Mouse (Mus musculus) limb, embryonic 10.5 days (tissue): ENCODE results near the gene Scrn1. TPM values are rescaled to one million over a fixed set of nuclear protein-coding genes. Genes with fewer than 3 reads are reported as not detected.
A peak's percentile ranks its signal among the peaks of the same experiment; 100 is the strongest.

Experiments used
- DNase-seq: peaks from one replicate; pipeline ENCODE4 v3.0.0-alpha.2; 2017; ENCODE audit warnings: low spot score
- H3K27ac ChIP-seq: fragments of 300-500 bp; sonication (generic); 2 replicates; pipeline ENCODE4 v1.5.1; 2016; ENCODE audit warnings: mild to moderate bottlenecking
- H3K27me3 ChIP-seq: fragments of 300-500 bp; sonication (generic); 2 replicates; pipeline ENCODE4 v1.6.1; 2016; ENCODE audit warnings: low read depth, mild to moderate bottlenecking; ENCODE audit not compliant: poor library complexity, severe bottlenecking
- H3K36me3 ChIP-seq: fragments of 300-500 bp; sonication (generic); 2 replicates; pipeline ENCODE4 v1.6.1; 2016; ENCODE audit warnings: mild to moderate bottlenecking, moderate library complexity
- H3K4me1 ChIP-seq: fragments of 300-500 bp; sonication (generic); 2 replicates; pipeline ENCODE4 v1.6.1; 2016
- H3K4me3 ChIP-seq: fragments of 300-500 bp; sonication (generic); 2 replicates; pipeline ENCODE4 v1.5.1; 2016; ENCODE audit warnings: mild to moderate bottlenecking, moderate library complexity
- H3K9me3 ChIP-seq: fragments of 300-500 bp; sonication (generic); replicated peaks from 2 replicates; pipeline ENCODE4 v1.6.1; 2016; ENCODE audit warnings: mild to moderate bottlenecking
- WGBS: fragments of 180-500 bp; shearing (Covaris S2); methylation state at CpG from one replicate; pipeline ENCODE4 v1.1.7; 2016; 5-methylcytosine and 5-hydroxymethylcytosine counted together
- polyA plus RNA-seq: library from polyadenylated mRNA; unstranded; fragments of >200 nt; fragmentation: Nextera tagmentation; extraction: Ambion mirVana; gene quantifications from 2 replicates; pipeline ENCODE4 v1.2.1, GENCODE M21; 2016

The Scrn1 gene
- polyA plus RNA-seq, 1 experiment from 2014 or later, result 7.8 TPM

GRCm38 (mm10) chr6:54558466-54558865 lies 7.8 kb downstream of the Scrn1 start:
- Histone ChIP-seq H3K27me3 (peaks cover 9% of the 10 kb centered on the region; the same call in 1 of the 2 replicates), H3K4me1 (peaks cover 10% of the 10 kb centered on the region), H3K27ac (no peak overlapping the region), H3K4me3 (no peak overlapping the region), H3K9me3 (no peaks in the 10 kb centered on the region), H3K36me3 (no peaks in the 10 kb centered on the region)
- WGBS, result 83% methylated on average over 7 of the region's 7 CpGs
- peak; percentile 12 for DNase-seq

GRCm38 (mm10) chr6:54557671-54558070 lies 8.6 kb downstream of the Scrn1 start:
- DNase-seq, result peak; percentile 18
- Histone ChIP-seq H3K4me1 (peaks cover 15% of the 10 kb centered on the region), H3K9me3 (no peaks in the 10 kb centered on the region), H3K4me3 (no peak overlapping the region), H3K27ac (no peak overlapping the region), H3K27me3 (peaks cover 4% of the 10 kb centered on the region; the same call in 1 of the 2 replicates), H3K36me3 (no peaks in the 10 kb centered on the region)
- WGBS, result 88% methylated on average over 7 of the region's 7 CpGs

DNA sequence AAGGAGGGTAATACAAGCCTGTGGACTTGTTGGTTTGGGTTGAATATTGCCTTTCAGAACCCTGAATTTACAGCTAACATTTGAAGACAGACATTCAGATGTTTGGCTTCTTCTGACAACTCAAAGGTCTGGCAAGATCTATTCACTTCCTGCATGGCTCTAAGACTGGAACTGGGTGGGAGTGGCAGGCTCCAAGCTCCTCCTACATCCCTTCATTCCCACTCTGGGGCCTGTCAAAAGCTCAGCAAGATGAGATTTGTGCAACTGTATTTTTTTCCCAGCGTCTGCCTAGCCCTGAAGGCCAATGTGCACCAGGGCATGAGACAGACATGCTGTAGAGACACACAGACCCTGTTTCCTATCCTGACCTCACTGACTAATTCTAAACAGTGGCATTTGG lies 10.5 kb downstream of the Scrn1 start:
- Histone ChIP-seq H3K36me3 (no peaks in the 10 kb centered on the region), H3K27ac (peak overlapping the region; percentile 77; the same call in 1 of the 2 replicates), H3K27me3 (no peaks in the 10 kb centered on the region; the same call in 1 of the 2 replicates), H3K9me3 (no peaks in the 10 kb centered on the region), H3K4me1 (peaks cover 17% of the 10 kb centered on the region), H3K4me3 (no peak overlapping the region)
- 71% methylated on average over 1 of the region's 1 CpGs for WGBS
- no peak for DNase-seq

DNA sequence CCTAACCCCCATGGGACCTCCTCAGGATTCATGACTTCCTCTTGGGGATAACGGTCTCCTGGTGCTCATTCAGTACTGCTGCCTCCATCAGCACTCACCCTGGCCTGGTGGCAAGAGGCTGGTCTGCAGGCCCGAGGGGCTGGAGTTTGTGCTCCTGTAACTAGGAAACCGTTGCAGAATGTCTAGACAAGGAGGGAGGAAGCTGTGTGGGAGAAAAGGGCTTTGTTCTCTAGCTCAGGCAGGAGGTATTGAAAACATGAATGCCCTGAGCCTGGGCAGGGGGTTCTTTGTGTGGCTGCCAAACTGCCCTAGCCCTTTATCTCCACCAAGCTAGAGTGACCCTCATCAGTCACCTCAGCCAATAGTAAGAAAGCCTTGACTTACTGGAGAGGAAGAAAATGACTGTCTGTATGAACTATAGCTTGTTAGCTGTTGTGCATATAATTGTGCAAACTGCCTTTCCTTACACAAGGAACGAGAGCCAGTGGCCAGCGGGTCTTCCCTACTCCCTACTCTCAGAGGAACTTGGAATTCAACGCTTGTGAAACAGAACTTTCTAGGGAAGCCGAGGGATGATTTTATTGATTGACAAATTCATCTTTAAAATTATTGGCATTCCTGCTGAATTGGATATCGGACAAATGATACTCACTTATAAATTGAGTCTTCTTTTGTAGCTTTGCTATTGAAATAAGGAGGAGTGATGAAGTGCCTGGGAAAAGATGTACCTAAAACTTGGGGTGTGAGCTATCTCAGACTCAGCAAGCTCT lies 11.8 kb downstream of the Scrn1 start:
- no peaks in the 10 kb centered on the region for H3K9me3 ChIP-seq
- H3K4me1 ChIP-seq, result peaks cover 25% of the 10 kb centered on the region
- peak overlapping the region; percentile 77 for H3K27ac ChIP-seq
- DNase-seq, result peak; percentile 41
- H3K36me3 ChIP-seq, result no peaks in the 10 kb centered on the region
- no peaks in the 10 kb centered on the region for H3K27me3 ChIP-seq
- 62% methylated on average over 8 of the region's 8 CpGs for WGBS
- no peak overlapping the region for H3K4me3 ChIP-seq

- H3K36me3 ChIP-seq, result no peaks in the 10 kb centered on the region
- peaks cover 32% of the 10 kb centered on the region for H3K4me1 ChIP-seq
- no peak overlapping the region for H3K4me3 ChIP-seq
- WGBS, result 98% methylated on average over 2 of the region's 2 CpGs
- peak overlapping the region; percentile 77 for H3K27ac ChIP-seq
- no peaks in the 10 kb centered on the region for H3K27me3 ChIP-seq
- H3K9me3 ChIP-seq, result no peaks in the 10 kb centered on the region
- peak; percentile 21 for DNase-seq
These were observed 12.7 kb downstream of the Scrn1 start for GRCm38 (mm10) chr6:54553632-54554031.

- Histone ChIP-seq H3K27me3 (no peaks in the 10 kb centered on the region), H3K36me3 (no peaks in the 10 kb centered on the region), H3K4me1 (peaks cover 35% of the 10 kb centered on the region), H3K4me3 (no peak overlapping the region), H3K9me3 (no peaks in the 10 kb centered on the region), H3K27ac (no peak overlapping the region)
- 79% methylated on average over 9 of the region's 9 CpGs for WGBS
- DNase-seq, result no peak
These were observed 13.4 kb downstream of the Scrn1 start for GRCm38 (mm10) chr6:54552721-54553413.

GRCm38 (mm10) chr6:54550801-54551323 lies 15.4 kb downstream of the Scrn1 start:
- Histone ChIP-seq H3K4me1 (peaks cover 37% of the 10 kb centered on the region), H3K4me3 (no peak overlapping the region), H3K9me3 (no peaks in the 10 kb centered on the region), H3K27ac (no peak overlapping the region), H3K27me3 (no peaks in the 10 kb centered on the region), H3K36me3 (no peaks in the 10 kb centered on the region)
- DNase-seq, result no peak
- WGBS, result 79% methylated on average over 6 of the region's 7 CpGs

DNA sequence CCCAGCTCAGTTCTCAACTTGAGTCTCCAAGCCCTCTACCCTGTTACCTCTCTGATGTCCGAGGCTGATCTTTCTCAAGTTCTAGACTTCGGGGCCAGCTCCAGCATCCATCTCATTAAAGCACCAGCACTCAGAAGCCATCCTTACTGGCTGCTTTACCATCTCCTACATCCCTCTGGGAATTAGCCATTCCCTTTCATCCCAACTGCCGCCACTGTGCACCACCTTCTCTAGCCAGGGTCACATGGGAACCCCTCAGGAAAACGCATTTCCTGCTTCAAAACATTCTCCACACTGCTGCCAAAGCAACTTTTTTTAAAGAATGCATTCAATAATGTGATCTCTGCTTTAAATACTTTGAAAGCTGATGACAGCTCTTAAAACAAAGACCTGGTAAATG lies 17.0 kb downstream of the Scrn1 start:
- 54% methylated on average over 4 of the region's 4 CpGs for WGBS

GRCm38 (mm10) chr6:54548314-54549019 lies 17.8 kb downstream of the Scrn1 start:
- H3K36me3 ChIP-seq, result no peaks in the 10 kb centered on the region
- no peaks in the 10 kb centered on the region for H3K27me3 ChIP-seq
- no peak overlapping the region for H3K27ac ChIP-seq
- H3K4me3 ChIP-seq, result no peak overlapping the region
- H3K4me1 ChIP-seq, result peaks cover 32% of the 10 kb centered on the region
- 86% methylated on average over 13 of the region's 13 CpGs for WGBS
- no peaks in the 10 kb centered on the region for H3K9me3 ChIP-seq
- no peak for DNase-seq

More for the DNA sequence above, 17.0 kb downstream of the Scrn1 start:
- no peaks in the 10 kb centered on the region for H3K36me3 ChIP-seq
- no peak overlapping the region for H3K4me3 ChIP-seq
- no peaks in the 10 kb centered on the region for H3K27me3 ChIP-seq
- no peak for DNase-seq
- peaks cover 39% of the 10 kb centered on the region for H3K4me1 ChIP-seq
- no peak overlapping the region for H3K27ac ChIP-seq
- H3K9me3 ChIP-seq, result no peaks in the 10 kb centered on the region

- 83% methylated on average over 2 of the region's 2 CpGs for WGBS
- no peak for DNase-seq
- H3K4me3 ChIP-seq, result no peak overlapping the region
These were observed 22.6 kb downstream of the Scrn1 start for GRCm38 (mm10) chr6:54543646-54544045.

GRCm38 (mm10) chr6:54542836-54543235 lies 23.5 kb downstream of the Scrn1 start:
- Histone ChIP-seq H3K36me3 (no peaks in the 10 kb centered on the region), H3K4me1 (peaks cover 13% of the 10 kb centered on the region; the same call in 1 of the 2 replicates), H3K9me3 (no peaks in the 10 kb centered on the region), H3K27ac (no peak overlapping the region), H3K27me3 (no peaks in the 10 kb centered on the region), H3K4me3 (no peak overlapping the region)
- WGBS, result 84% methylated on average over 7 of the region's 7 CpGs
- no peak for DNase-seq

More at GRCm38 (mm10) chr6:54543646-54544045, 22.6 kb downstream of the Scrn1 start:
- Histone ChIP-seq H3K4me1 (peaks cover 15% of the 10 kb centered on the region; the same call in 1 of the 2 replicates), H3K27ac (no peak overlapping the region), H3K9me3 (no peaks in the 10 kb centered on the region), H3K36me3 (no peaks in the 10 kb centered on the region), H3K27me3 (no peaks in the 10 kb centered on the region)

DNA sequence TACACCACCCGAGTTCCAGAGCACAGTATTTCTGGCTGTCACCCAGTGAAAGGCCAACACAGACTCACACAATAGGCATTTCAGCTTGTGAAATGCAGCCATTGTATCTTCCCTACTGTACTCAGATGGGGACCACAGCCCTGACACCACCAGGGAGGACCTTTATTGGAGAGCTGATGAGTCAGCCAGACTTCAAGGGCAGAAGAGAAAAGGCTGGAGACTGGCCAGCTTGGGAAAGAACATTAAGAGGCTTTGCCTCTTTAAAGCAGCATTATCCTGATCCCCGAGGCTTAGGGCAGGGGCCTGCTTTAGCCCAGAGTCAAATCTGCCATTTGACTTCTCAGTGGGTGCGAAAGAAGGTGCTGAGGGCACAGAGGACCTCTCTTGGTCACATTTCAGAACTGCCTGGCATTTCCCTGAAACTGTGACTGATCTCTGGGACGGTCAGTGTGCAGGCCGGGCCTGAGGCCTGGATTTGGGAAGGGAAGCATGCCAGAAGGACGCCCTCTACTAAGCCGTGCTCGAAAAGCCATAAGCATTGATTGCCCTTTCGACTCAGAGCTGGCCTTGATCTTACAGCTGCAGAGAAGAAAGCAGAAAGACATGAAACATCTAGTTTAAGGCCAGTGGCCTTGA lies 25.9 kb downstream of the Scrn1 start:
- 78% methylated on average over 9 of the region's 9 CpGs for WGBS
- H3K4me3 ChIP-seq, result no peak overlapping the region
- H3K9me3 ChIP-seq, result no peaks in the 10 kb centered on the region
- H3K27me3 ChIP-seq, result no peaks in the 10 kb centered on the region
- peaks cover 6% of the 10 kb centered on the region; the same call in 1 of the 2 replicates for H3K4me1 ChIP-seq
- DNase-seq, result no peak
- no peaks in the 10 kb centered on the region for H3K36me3 ChIP-seq
- no peak overlapping the region for H3K27ac ChIP-seq
